Mouse (Mus musculus): Measurements from ENCODE around the gene Pax3. TPM values are rescaled to one million over a fixed set of nuclear protein-coding genes. Genes with fewer than 3 reads are reported as not detected.

The Pax3 gene
- polyA plus RNA-seq, 1 experiment, result 0.10 TPM

DNA sequence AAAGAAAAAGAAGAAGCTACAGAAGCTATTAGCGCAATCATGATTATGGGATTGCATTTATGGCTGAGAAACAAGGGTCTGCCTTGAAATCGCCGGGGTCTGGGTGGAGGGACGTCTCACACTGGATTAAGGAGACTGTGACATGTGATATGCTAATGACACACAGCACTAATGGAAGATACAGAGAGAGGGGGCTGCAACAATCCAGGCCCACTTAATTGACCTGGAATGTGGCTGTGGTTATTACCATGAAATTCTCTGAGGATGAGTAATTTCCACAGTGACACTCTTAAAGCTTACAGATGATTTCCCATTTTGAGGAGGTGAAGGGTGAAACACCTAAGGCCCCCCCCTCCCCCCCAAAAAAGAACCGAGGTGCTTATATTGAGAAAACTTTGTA is 136.1 kb downstream of the Pax3 start:
- no peaks in the 10 kb centered on the region for H3K36me3 ChIP-seq (ENCODE audit: control insufficient read depth, insufficient read depth)
- no peaks in the 10 kb centered on the region for H3K27me3 ChIP-seq (ENCODE audit: control insufficient read depth, insufficient read depth, insufficient read length)
- no peak overlapping the region for H3ac ChIP-seq (ENCODE audit: control insufficient read depth, insufficient read length)
- TF ChIP-seq CEBPB (IDR thresholded peaks at IDR 0.05; ENCODE audit: insufficient read depth, poor library complexity, severe bottlenecking) (no peak), MAX (IDR thresholded peaks at IDR 0.05; ENCODE audit: low read depth) (no peak), E2F4 (IDR thresholded peaks at IDR 0.05; ENCODE audit: insufficient read depth) (no peak), REST (IDR thresholded peaks at IDR 0.05; ENCODE audit: insufficient read depth, insufficient read length) (no peak), POLR2A (IDR thresholded peaks at IDR 0.05; ENCODE audit: insufficient read length, low read depth) (no peak), MYOD1 (IDR thresholded peaks at IDR 0.05; ENCODE audit: control insufficient read depth in 1 of 3, insufficient read length in 2 of 3, low read depth in 2 of 3) (no peak)
- H3K4me3 ChIP-seq, result no peak overlapping the region
- H3K79me2 ChIP-seq (ENCODE audit: control insufficient read depth, insufficient read depth), result no peaks in the 10 kb centered on the region
- H3K4me2 ChIP-seq (ENCODE audit: low read depth), result no peak overlapping the region

DNA sequence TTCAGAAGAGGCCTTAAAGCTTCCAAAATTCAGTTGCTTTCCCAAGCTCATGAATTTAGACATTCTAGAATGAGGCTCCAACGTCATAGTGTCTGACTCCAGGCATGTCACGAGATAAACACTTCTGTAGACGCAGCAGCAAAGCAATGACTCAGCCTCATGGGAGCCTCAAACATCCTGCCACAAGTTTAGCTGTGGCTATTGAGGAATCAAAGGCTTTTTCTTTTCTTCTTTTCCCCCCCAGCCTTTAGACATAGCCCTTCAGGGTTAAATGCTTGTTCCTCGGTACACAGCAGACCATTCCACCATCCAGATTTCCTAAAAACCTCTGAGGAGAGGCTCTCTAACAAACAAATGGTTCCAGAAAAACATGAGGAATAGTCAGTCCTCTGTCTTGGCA is 139.0 kb downstream of the Pax3 start:
- H3ac ChIP-seq (ENCODE audit: control insufficient read depth, insufficient read length), result no peak overlapping the region
- H3K36me3 ChIP-seq (ENCODE audit: control insufficient read depth, insufficient read depth), result no peaks in the 10 kb centered on the region
- no peak for TF ChIP-seq USF1 (IDR thresholded peaks at IDR 0.05; ENCODE audit: low read depth)
- no peak for TF ChIP-seq POLR2A (IDR thresholded peaks at IDR 0.05; ENCODE audit: insufficient read length, low read depth)
- no peak for TF ChIP-seq CEBPB (IDR thresholded peaks at IDR 0.05; ENCODE audit: insufficient read depth, poor library complexity, severe bottlenecking)
- no peak for TF ChIP-seq MAX (IDR thresholded peaks at IDR 0.05; ENCODE audit: low read depth)
- TF ChIP-seq TCF12 (IDR thresholded peaks at IDR 0.05; ENCODE audit: insufficient read depth, poor library complexity, severe bottlenecking), result no peak
- no peak for TF ChIP-seq POLR2AphosphoS2 (IDR thresholded peaks at IDR 0.05; ENCODE audit: insufficient read length, low read depth)
- no peak for TF ChIP-seq E2F4 (IDR thresholded peaks at IDR 0.05; ENCODE audit: insufficient read depth)
- TF ChIP-seq REST (IDR thresholded peaks at IDR 0.05; ENCODE audit: insufficient read depth, insufficient read length), result no peak
- TF ChIP-seq MYOG (IDR thresholded peaks at IDR 0.05; ENCODE audit: control insufficient read depth in 1 of 3, insufficient read depth in 1 of 3, insufficient read length in 2 of 3, low read depth in 2 of 3), result no peak
- TF ChIP-seq SRF (IDR thresholded peaks at IDR 0.05; ENCODE audit: control insufficient read depth, insufficient read length, low read depth), result no peak
- no peak for TF ChIP-seq TCF3 (IDR thresholded peaks at IDR 0.05; ENCODE audit: insufficient read length, low read depth)
- no peak for TF ChIP-seq MYOD1 (IDR thresholded peaks at IDR 0.05; ENCODE audit: control insufficient read depth in 1 of 3, insufficient read length in 2 of 3, low read depth in 2 of 3)
- H3K4me2 ChIP-seq (ENCODE audit: low read depth), result peak overlapping the region; percentile 27
- no peak overlapping the region for H3K4me3 ChIP-seq
- no peaks in the 10 kb centered on the region for H3K79me2 ChIP-seq (ENCODE audit: control insufficient read depth, insufficient read depth)
- H3K27me3 ChIP-seq (ENCODE audit: control insufficient read depth, insufficient read depth, insufficient read length), result no peaks in the 10 kb centered on the region

DNA sequence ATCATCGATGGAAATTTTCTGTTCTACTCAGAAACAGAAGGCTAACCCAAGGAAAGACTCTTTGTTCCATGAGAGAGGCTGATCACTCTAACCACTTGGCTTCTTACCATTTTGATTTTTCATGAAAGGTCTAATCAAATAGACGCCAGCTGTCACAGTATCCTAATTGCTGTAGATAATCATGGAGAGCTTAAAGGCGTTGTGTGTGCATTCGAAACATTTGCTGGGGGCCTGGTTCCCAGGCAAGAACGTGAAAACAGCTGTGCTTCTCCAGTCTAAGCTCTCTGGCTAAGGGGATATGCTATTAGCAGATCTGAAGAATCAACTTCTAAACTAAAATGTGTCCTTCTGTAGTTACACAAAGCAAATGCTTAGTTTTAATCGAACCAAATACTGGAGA is 143.3 kb downstream of the Pax3 start:
- Histone ChIP-seq H3K4me2 (ENCODE audit: low read depth) (no peak overlapping the region), H3K79me2 (ENCODE audit: control insufficient read depth, insufficient read depth) (no peaks in the 10 kb centered on the region), H3K36me3 (ENCODE audit: control insufficient read depth, insufficient read depth) (no peaks in the 10 kb centered on the region), H3K27me3 (ENCODE audit: control insufficient read depth, insufficient read depth, insufficient read length) (no peaks in the 10 kb centered on the region), H3ac (ENCODE audit: control insufficient read depth, insufficient read length) (no peak overlapping the region), H3K4me3 (no peak overlapping the region)
- no peak for TF ChIP-seq TCF3 (IDR thresholded peaks at IDR 0.05; ENCODE audit: insufficient read length, low read depth)
- TF ChIP-seq REST (IDR thresholded peaks at IDR 0.05; ENCODE audit: insufficient read depth, insufficient read length), result no peak
- no peak for TF ChIP-seq SRF (IDR thresholded peaks at IDR 0.05; ENCODE audit: control insufficient read depth, insufficient read length, low read depth)
- no peak for TF ChIP-seq POLR2A (IDR thresholded peaks at IDR 0.05; ENCODE audit: insufficient read length, low read depth)
- TF ChIP-seq USF1 (IDR thresholded peaks at IDR 0.05; ENCODE audit: low read depth), result no peak
- no peak for TF ChIP-seq MAX (IDR thresholded peaks at IDR 0.05; ENCODE audit: low read depth)
- TF ChIP-seq POLR2AphosphoS2 (IDR thresholded peaks at IDR 0.05; ENCODE audit: insufficient read length, low read depth), result no peak
- no peak for TF ChIP-seq MYOG (IDR thresholded peaks at IDR 0.05; ENCODE audit: control insufficient read depth in 1 of 3, insufficient read depth in 1 of 3, insufficient read length in 2 of 3, low read depth in 2 of 3)
- no peak for TF ChIP-seq E2F4 (IDR thresholded peaks at IDR 0.05; ENCODE audit: insufficient read depth)
- TF ChIP-seq TCF12 (IDR thresholded peaks at IDR 0.05; ENCODE audit: insufficient read depth, poor library complexity, severe bottlenecking), result no peak
- no peak for TF ChIP-seq MYOD1 (IDR thresholded peaks at IDR 0.05; ENCODE audit: control insufficient read depth in 1 of 3, insufficient read length in 2 of 3, low read depth in 2 of 3)
- TF ChIP-seq CEBPB (IDR thresholded peaks at IDR 0.05; ENCODE audit: insufficient read depth, poor library complexity, severe bottlenecking), result no peak

Other genes starting within 250 kb of the Pax3 start
- gene Sgpp2, start 113.2 kb upstream of the Pax3 start, polyA plus RNA-seq (2012; fragmentation: generic; extraction: Trizol), result 0.10 TPM